8 mouse cellular contexts compared by ENCODE assay signal in the genomic region with DNA sequence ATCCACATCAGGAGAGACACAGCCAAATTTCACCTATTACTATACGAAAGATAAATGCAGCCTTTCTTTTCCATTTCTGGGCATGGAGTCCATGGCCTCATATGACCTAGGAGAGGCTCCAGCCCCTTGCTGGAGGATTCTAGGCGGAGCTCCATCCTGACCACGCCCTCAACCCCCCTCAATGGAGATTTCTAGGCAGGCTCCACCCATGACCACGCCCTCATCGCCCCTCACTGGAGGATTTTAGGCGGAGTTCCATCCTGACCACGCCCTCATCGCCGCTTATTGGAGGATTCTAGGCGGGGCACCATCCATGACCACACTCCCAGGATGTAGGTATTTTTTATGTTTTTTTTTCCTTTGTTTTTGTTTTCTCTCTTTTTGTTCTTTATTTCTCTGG. TPM values are rescaled to one million over a fixed set of nuclear protein-coding genes. Genes with fewer than 3 reads are reported as not detected.
DNase-seq lines count a peak whose midpoint lies in the region; ATAC-seq lines count a peak whose summit lies in the region.

No protein-coding gene starts in this region.

- WGBS in hindbrain, embryonic 11.5 days: 37% methylated on average over 10 of the region's 10 CpGs
- 39% methylated on average over 10 of the region's 10 CpGs for WGBS in hindbrain, embryonic 10.5 days
- 45% methylated on average over 10 of the region's 10 CpGs for WGBS in forebrain, embryonic 13.5 days

- no peak overlapping the region for H3K9ac ChIP-seq in hindbrain, embryonic 11.5 days (ENCODE audit: low read depth, low read length)
- H3K9ac ChIP-seq in forebrain, embryonic 13.5 days: no peak overlapping the region

- no peak overlapping the region for H3K27ac ChIP-seq in hindbrain, embryonic 11.5 days (ENCODE audit: low read depth, low read length)
- no peak overlapping the region for H3K27ac ChIP-seq in hindbrain, embryonic 10.5 days
- no peak overlapping the region for H3K27ac ChIP-seq in forebrain, embryonic 13.5 days

- H3K36me3 ChIP-seq in hindbrain, embryonic 11.5 days (ENCODE audit: control insufficient read depth, insufficient read depth, low read length): no peaks in the 10 kb centered on the region
- H3K36me3 ChIP-seq in hindbrain, embryonic 10.5 days: no peaks in the 10 kb centered on the region
- no peaks in the 10 kb centered on the region for H3K36me3 ChIP-seq in splenic B cell, adult 2 months (ENCODE audit: control insufficient read depth, insufficient read depth, low read length, poor library complexity, severe bottlenecking)
- H3K36me3 ChIP-seq in forebrain, embryonic 13.5 days (ENCODE audit: poor library complexity, severe bottlenecking): no peaks in the 10 kb centered on the region

- no peaks in the 10 kb centered on the region for H3K9me3 ChIP-seq in hindbrain, embryonic 11.5 days (ENCODE audit: control insufficient read depth, low read length)
- no peaks in the 10 kb centered on the region for H3K9me3 ChIP-seq in hindbrain, embryonic 10.5 days
- no peaks in the 10 kb centered on the region for H3K9me3 ChIP-seq in forebrain, embryonic 13.5 days (replicated peaks)

- ATAC-seq in hindbrain, embryonic 11.5 days (ENCODE audit: low FRiP score): no peak
- ATAC-seq in forebrain, embryonic 13.5 days: no peak

- H3K4me1 ChIP-seq in hindbrain, embryonic 11.5 days (replicated peaks; ENCODE audit: control insufficient read depth, insufficient read depth, low read length): no peaks in the 10 kb centered on the region
- H3K4me1 ChIP-seq in hindbrain, embryonic 10.5 days (replicated peaks): peaks cover 29% of the 10 kb centered on the region
- H3K4me1 ChIP-seq in forebrain, embryonic 13.5 days: peaks cover 9% of the 10 kb centered on the region; the same call in 1 of the 2 replicates

- H3K27me3 ChIP-seq in hindbrain, embryonic 11.5 days (ENCODE audit: control insufficient read depth, insufficient read depth, low read length): 0 out of 2 replicates have a peak, but pooled peaks cover 5% of the 10 kb centered on the region
- H3K27me3 ChIP-seq in hindbrain, embryonic 10.5 days (ENCODE audit: insufficient read depth, poor library complexity, severe bottlenecking): peaks cover 34% of the 10 kb centered on the region
- H3K27me3 ChIP-seq in splenic B cell, adult 2 months (ENCODE audit: control insufficient read depth, insufficient read depth, low read length, poor library complexity, severe bottlenecking): no peaks in the 10 kb centered on the region
- H3K27me3 ChIP-seq in forebrain, embryonic 13.5 days: peaks cover 21% of the 10 kb centered on the region

- H3K4me2 ChIP-seq in hindbrain, embryonic 11.5 days (replicated peaks; ENCODE audit: low read depth, low read length): no peak overlapping the region
- H3K4me2 ChIP-seq in forebrain, embryonic 13.5 days: no peak overlapping the region

- DNase-seq in hindbrain, embryonic 11.5 days (ENCODE audit: low spot score): peak; percentile 56
- no peak for DNase-seq in hindbrain, embryonic 10.5 days (ENCODE audit: low spot score)
- peak; percentile 76 for DNase-seq in right cerebral cortex, postnatal 14 days
- no peak for DNase-seq in right cerebral cortex, postnatal 36 days (ENCODE audit: low spot score in 2 of 2)
- DNase-seq in embryo, embryonic 10.5 days (ENCODE audit: low spot score): peak; percentile 64
- DNase-seq in splenic B cell, adult 2 months (ENCODE audit: low read depth, low spot score): peak; percentile 22
- no peak for DNase-seq in adrenal gland, adult 8-10 months

- H3K4me3 ChIP-seq in hindbrain, embryonic 11.5 days (ENCODE audit: low read depth, low read length): no peak overlapping the region
- H3K4me3 ChIP-seq in hindbrain, embryonic 10.5 days: no peak overlapping the region
- H3K4me3 ChIP-seq in forebrain, embryonic 13.5 days: no peak overlapping the region

RNA-seq across cellular contexts. Expression of gene Gng7, which starts 3.6 kb away (rescaled TPM):
- polyA plus RNA-seq in hindbrain, embryonic 11.5 days (2014; fragmentation: Nextera tagmentation; extraction: Ambion mirVana): 6.6 and 7.2 TPM in 2 replicates
- 7.1 and 8.6 TPM in 2 replicates for polyA plus RNA-seq in hindbrain, embryonic 10.5 days (2016; fragmentation: Nextera tagmentation; extraction: Ambion mirVana)
- total RNA-seq in adrenal gland, adult 8-10 months (2022): 10 to 100 TPM in 2 of 4 experiments, 1 to 10 TPM in 2; 9.4 to 16.6 (median 12.9) TPM
- polyA plus RNA-seq in forebrain, embryonic 13.5 days (2015; fragmentation: Nextera tagmentation; extraction: Ambion mirVana): 14.8 and 17.6 TPM in 2 replicates

RNA-seq across cellular contexts. Expression of gene Diras1, which starts 7.1 kb away (rescaled TPM):
- polyA plus RNA-seq in hindbrain, embryonic 11.5 days (2014; fragmentation: Nextera tagmentation; extraction: Ambion mirVana): 3.4 and 5.8 TPM in 2 replicates
- 4.6 and 9.8 TPM in 2 replicates for polyA plus RNA-seq in hindbrain, embryonic 10.5 days (2016; fragmentation: Nextera tagmentation; extraction: Ambion mirVana)
- total RNA-seq in adrenal gland, adult 8-10 months (2022): 1 to 10 TPM; 3.6 to 6.5 (median 4.4) TPM
- 13.4 and 15.0 TPM in 2 replicates for polyA plus RNA-seq in forebrain, embryonic 13.5 days (2015; fragmentation: Nextera tagmentation; extraction: Ambion mirVana)

RNA-seq across cellular contexts. Expression of gene Slc39a3, which starts 18.9 kb away (rescaled TPM):
- 9.2 and 11.0 TPM in 2 replicates for polyA plus RNA-seq in hindbrain, embryonic 11.5 days (2014; fragmentation: Nextera tagmentation; extraction: Ambion mirVana)
- polyA plus RNA-seq in hindbrain, embryonic 10.5 days (2016; fragmentation: Nextera tagmentation; extraction: Ambion mirVana): 16.9 and 26.7 TPM in 2 replicates
- 10 to 100 TPM; 50.7 to 86.9 (median 66.5) TPM for total RNA-seq in adrenal gland, adult 8-10 months (2022)
- 33.4 and 37.8 TPM in 2 replicates for polyA plus RNA-seq in forebrain, embryonic 13.5 days (2015; fragmentation: Nextera tagmentation; extraction: Ambion mirVana)

RNA-seq across cellular contexts. Expression of gene Sgta, which starts 41.7 kb away (rescaled TPM):
- 200 and 210 TPM in 2 replicates for polyA plus RNA-seq in hindbrain, embryonic 11.5 days (2014; fragmentation: Nextera tagmentation; extraction: Ambion mirVana)
- polyA plus RNA-seq in hindbrain, embryonic 10.5 days (2016; fragmentation: Nextera tagmentation; extraction: Ambion mirVana): 276 and 320 TPM in 2 replicates
- 100 to 1,000 TPM; 185 to 247 (median 197) TPM for total RNA-seq in adrenal gland, adult 8-10 months (2022)
- polyA plus RNA-seq in forebrain, embryonic 13.5 days (2015; fragmentation: Nextera tagmentation; extraction: Ambion mirVana): 273 and 305 TPM in 2 replicates

RNA-seq across cellular contexts. Expression of gene Thop1, which starts 51.5 kb away (rescaled TPM):
- polyA plus RNA-seq in hindbrain, embryonic 11.5 days (2014; fragmentation: Nextera tagmentation; extraction: Ambion mirVana): 44.1 and 46.4 TPM in 2 replicates
- 85.4 and 106 TPM in 2 replicates for polyA plus RNA-seq in hindbrain, embryonic 10.5 days (2016; fragmentation: Nextera tagmentation; extraction: Ambion mirVana)
- 10 to 100 TPM; 43.6 to 59.2 (median 45.7) TPM for total RNA-seq in adrenal gland, adult 8-10 months (2022)
- polyA plus RNA-seq in forebrain, embryonic 13.5 days (2015; fragmentation: Nextera tagmentation; extraction: Ambion mirVana): 55.8 and 60.5 TPM in 2 replicates

Comparison
In these comparisons a context has a peak if more than half of its experiments do, and no peak if none do; other contexts are left out.
1. DNase-seq: peak in hindbrain, embryonic 11.5 days (single experiment), right cerebral cortex, postnatal 14 days (single experiment), embryo, embryonic 10.5 days (single experiment) and splenic B cell, adult 2 months (single experiment); none in hindbrain, embryonic 10.5 days (single experiment), right cerebral cortex, postnatal 36 days (0 of 2) and adrenal gland, adult 8-10 months (single experiment).